Mouse (Mus musculus): ENCODE results near the gene Cd59a. TPM values are rescaled to one million over a fixed set of nuclear protein-coding genes. Genes with fewer than 3 reads are reported as not detected.
"Not testable (repeated sequence)": the region's sequence is repeated elsewhere in the genome, so short reads cannot be mapped to it uniquely, and the experiment has no call there.

Gene Cd59a
- polyA plus RNA-seq, 1 experiment from 2014 or later = 101 TPM

GRCm38 (mm10) chr2:104069704-104070185 is 25.9 kb upstream of the Cd59a start, which contains the start of gene Cd59b:
Gene Cd59b (plus strand): TSS chr2:104069849.
- 9% methylated on average over 13 of the region's 13 CpGs for WGBS (ENCODE audit: insufficient replicate concordance)
- Histone ChIP-seq H3K4me2 (ENCODE audit: low read depth, low read length) (peak within 1 kb of the TSS; percentile 77), H3K36me3 (ENCODE audit: control insufficient read depth, insufficient read depth) (no peaks in the 10 kb centered on the region), H3K27me3 (ENCODE audit: control insufficient read depth, insufficient read depth, low read depth, low read length) (no peaks in the 10 kb centered on the region), H3K4me3 (ENCODE audit: low read depth, low read length) (peak within 1 kb of the TSS; percentile 70), H3K9me3 (replicated peaks; ENCODE audit: control insufficient read depth, low read length) (no peaks in the 10 kb centered on the region), H3K4me1 (ENCODE audit: control insufficient read depth, low read depth, low read length) (peaks cover 17% of the 10 kb centered on the region), H3K27ac (ENCODE audit: low read length) (peak within 1 kb of the TSS; percentile 87), H3K9ac (ENCODE audit: low read depth, low read length) (peak within 1 kb of the TSS; percentile 67)
- peak; percentile 96 for ATAC-seq (ENCODE audit: low read depth)

GRCm38 (mm10) chr2:104078285-104078684 is 17.3 kb upstream of the Cd59a start:
- H3K9me3 ChIP-seq (replicated peaks; ENCODE audit: control insufficient read depth, low read length); H3K36me3 ChIP-seq (ENCODE audit: control insufficient read depth, insufficient read depth); H3K27me3 ChIP-seq (ENCODE audit: control insufficient read depth, insufficient read depth, low read depth, low read length): not testable (repeated sequence)
- 16% methylated on average over 5 of the region's 5 CpGs for WGBS (ENCODE audit: insufficient replicate concordance)
- peak; percentile 98 for ATAC-seq (ENCODE audit: low read depth)
- H3K4me2 ChIP-seq (ENCODE audit: low read depth, low read length) = peak overlapping the region; percentile 29
- peaks cover 20% of the 10 kb centered on the region for H3K4me1 ChIP-seq (ENCODE audit: control insufficient read depth, low read depth, low read length)
- H3K9ac ChIP-seq (ENCODE audit: low read depth, low read length) = peak overlapping the region; percentile 40; the same call in 1 of the 2 replicates
- H3K4me3 ChIP-seq (ENCODE audit: low read depth, low read length) = 0 out of 2 replicates have a peak overlapping the region, but pooled peaks have one; percentile 1
- H3K27ac ChIP-seq (ENCODE audit: low read length) = peak overlapping the region; percentile 81

- not testable (repeated sequence) for H3K27me3 ChIP-seq (ENCODE audit: control insufficient read depth, insufficient read depth, low read depth, low read length); ATAC-seq (ENCODE audit: low read depth); H3K9me3 ChIP-seq (replicated peaks; ENCODE audit: control insufficient read depth, low read length); H3K4me2 ChIP-seq (ENCODE audit: low read depth, low read length); H3K27ac ChIP-seq (ENCODE audit: low read length); H3K9ac ChIP-seq (ENCODE audit: low read depth, low read length); H3K36me3 ChIP-seq (ENCODE audit: control insufficient read depth, insufficient read depth); H3K4me3 ChIP-seq (ENCODE audit: low read depth, low read length)
- no CpG with 5 or more reads among the region's 1 CpGs for WGBS (ENCODE audit: insufficient replicate concordance)
- peaks cover 24% of the 10 kb centered on the region for H3K4me1 ChIP-seq (ENCODE audit: control insufficient read depth, low read depth, low read length)
Measured at GRCm38 (mm10) chr2:104081436-104082050, 14.1 kb upstream of the Cd59a start.

- H3K4me1 ChIP-seq (ENCODE audit: control insufficient read depth, low read depth, low read length) = peaks cover 28% of the 10 kb centered on the region
- H3K9me3 ChIP-seq (replicated peaks; ENCODE audit: control insufficient read depth, low read length) = no peaks in the 10 kb centered on the region
- H3K27ac ChIP-seq (ENCODE audit: low read length) = no peak overlapping the region
- no peak overlapping the region for H3K4me3 ChIP-seq (ENCODE audit: low read depth, low read length)
- H3K4me2 ChIP-seq (ENCODE audit: low read depth, low read length) = no peak overlapping the region
- ATAC-seq (ENCODE audit: low read depth) = 0 out of 2 replicates have a peak, but pooled peaks have one; percentile 3
- no peak overlapping the region for H3K9ac ChIP-seq (ENCODE audit: low read depth, low read length)
- H3K36me3 ChIP-seq (ENCODE audit: control insufficient read depth, insufficient read depth) = no peaks in the 10 kb centered on the region
- no peaks in the 10 kb centered on the region for H3K27me3 ChIP-seq (ENCODE audit: control insufficient read depth, insufficient read depth, low read depth, low read length)
Measured at GRCm38 (mm10) chr2:104082474-104082873, 13.1 kb upstream of the Cd59a start.

GRCm38 (mm10) chr2:104084027-104084426 is 11.6 kb upstream of the Cd59a start:
- not testable (repeated sequence) for H3K9ac ChIP-seq (ENCODE audit: low read depth, low read length); H3K36me3 ChIP-seq (ENCODE audit: control insufficient read depth, insufficient read depth); H3K9me3 ChIP-seq (replicated peaks; ENCODE audit: control insufficient read depth, low read length); H3K27me3 ChIP-seq (ENCODE audit: control insufficient read depth, insufficient read depth, low read depth, low read length); H3K4me3 ChIP-seq (ENCODE audit: low read depth, low read length); H3K27ac ChIP-seq (ENCODE audit: low read length); H3K4me2 ChIP-seq (ENCODE audit: low read depth, low read length)
- ATAC-seq (ENCODE audit: low read depth) = peak; percentile 68
- H3K4me1 ChIP-seq (ENCODE audit: control insufficient read depth, low read depth, low read length) = peaks cover 22% of the 10 kb centered on the region

- not testable (repeated sequence) for H3K27me3 ChIP-seq (ENCODE audit: control insufficient read depth, insufficient read depth, low read depth, low read length); H3K4me3 ChIP-seq (ENCODE audit: low read depth, low read length); H3K4me2 ChIP-seq (ENCODE audit: low read depth, low read length); H3K36me3 ChIP-seq (ENCODE audit: control insufficient read depth, insufficient read depth); H3K9me3 ChIP-seq (replicated peaks; ENCODE audit: control insufficient read depth, low read length); H3K9ac ChIP-seq (ENCODE audit: low read depth, low read length)
- Histone ChIP-seq H3K27ac (ENCODE audit: low read length) (peak overlapping the region; percentile 50; the same call in 1 of the 2 replicates), H3K4me1 (ENCODE audit: control insufficient read depth, low read depth, low read length) (peaks cover 21% of the 10 kb centered on the region)
- WGBS (ENCODE audit: insufficient replicate concordance) = 13% methylated on average over 1 of the region's 1 CpGs
- ATAC-seq (ENCODE audit: low read depth) = peak; percentile 75
Measured at GRCm38 (mm10) chr2:104087562-104087961, 8.0 kb upstream of the Cd59a start.

- Histone ChIP-seq H3K4me2 (ENCODE audit: low read depth, low read length) (no peak overlapping the region), H3K27me3 (ENCODE audit: control insufficient read depth, insufficient read depth, low read depth, low read length) (no peaks in the 10 kb centered on the region), H3K9ac (ENCODE audit: low read depth, low read length) (no peak overlapping the region), H3K4me3 (ENCODE audit: low read depth, low read length) (no peak overlapping the region), H3K36me3 (ENCODE audit: control insufficient read depth, insufficient read depth) (no peaks in the 10 kb centered on the region), H3K4me1 (ENCODE audit: control insufficient read depth, low read depth, low read length) (peaks cover 19% of the 10 kb centered on the region), H3K27ac (ENCODE audit: low read length) (no peak overlapping the region), H3K9me3 (replicated peaks; ENCODE audit: control insufficient read depth, low read length) (no peaks in the 10 kb centered on the region)
- WGBS (ENCODE audit: insufficient replicate concordance) = 66% methylated on average over 2 of the region's 2 CpGs
- ATAC-seq (ENCODE audit: low read depth) = no peak
Measured at GRCm38 (mm10) chr2:104093305-104093704, 2.3 kb upstream of the Cd59a start.

- peak overlapping the region; percentile 78 for H3K9ac ChIP-seq (ENCODE audit: low read depth, low read length)
- H3K4me3 ChIP-seq (ENCODE audit: low read depth, low read length) = peak overlapping the region; percentile 67
- H3K36me3 ChIP-seq (ENCODE audit: control insufficient read depth, insufficient read depth) = no peaks in the 10 kb centered on the region
- peak overlapping the region; percentile 94 for H3K27ac ChIP-seq (ENCODE audit: low read length)
- no peak for ATAC-seq (ENCODE audit: low read depth)
- peaks cover 38% of the 10 kb centered on the region for H3K4me1 ChIP-seq (ENCODE audit: control insufficient read depth, low read depth, low read length)
- WGBS (ENCODE audit: insufficient replicate concordance) = 32% methylated on average over 10 of the region's 10 CpGs
- H3K4me2 ChIP-seq (ENCODE audit: low read depth, low read length) = peak overlapping the region; percentile 58
- H3K27me3 ChIP-seq (ENCODE audit: control insufficient read depth, insufficient read depth, low read depth, low read length) = no peaks in the 10 kb centered on the region
- H3K9me3 ChIP-seq (replicated peaks; ENCODE audit: control insufficient read depth, low read length) = no peaks in the 10 kb centered on the region
Measured at GRCm38 (mm10) chr2:104096256-104096655, 655 bp downstream of the Cd59a start.

GRCm38 (mm10) chr2:104096796-104097195 is 1.2 kb downstream of the Cd59a start:
- 67% methylated on average over 1 of the region's 1 CpGs for WGBS (ENCODE audit: insufficient replicate concordance)
- not testable (repeated sequence) for ATAC-seq (ENCODE audit: low read depth); H3K27me3 ChIP-seq (ENCODE audit: control insufficient read depth, insufficient read depth, low read depth, low read length); H3K9me3 ChIP-seq (replicated peaks; ENCODE audit: control insufficient read depth, low read length); H3K36me3 ChIP-seq (ENCODE audit: control insufficient read depth, insufficient read depth)
- Histone ChIP-seq H3K4me2 (ENCODE audit: low read depth, low read length) (peak overlapping the region; percentile 58), H3K27ac (ENCODE audit: low read length) (peak overlapping the region; percentile 94), H3K4me3 (ENCODE audit: low read depth, low read length) (peak overlapping the region; percentile 67), H3K9ac (ENCODE audit: low read depth, low read length) (peak overlapping the region; percentile 78), H3K4me1 (ENCODE audit: control insufficient read depth, low read depth, low read length) (peaks cover 37% of the 10 kb centered on the region)

Data from liver, embryonic 16.5 days (tissue).